Mouse (Mus musculus): ENCODE results near the gene Olfr247.
"Not testable (repeated sequence)": the region's sequence is repeated elsewhere in the genome, so short reads cannot be mapped to it uniquely, and the experiment has no call there.

Gene Olfr247

DNA sequence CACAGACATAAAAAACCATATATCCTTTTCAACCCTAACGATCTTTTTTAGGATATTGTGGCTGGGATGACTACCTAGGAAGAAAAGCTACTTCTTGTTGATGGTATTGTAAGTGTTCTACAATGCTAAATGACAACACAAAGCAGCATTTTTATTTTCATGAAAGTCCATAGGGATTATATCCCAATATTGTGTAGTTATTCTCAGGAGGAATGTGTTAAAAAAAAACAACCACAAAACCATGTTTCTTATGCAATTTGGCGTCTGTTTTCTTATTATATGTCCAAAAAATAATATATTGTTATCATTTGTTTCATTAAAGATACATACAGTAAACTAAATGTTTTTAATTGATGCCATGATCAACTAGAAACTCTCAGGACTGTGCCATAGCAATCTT is at the start of gene Olfr247:
Gene Olfr247, minus strand, starts transcription at position 101 of the 400 bp plus-strand sequence.
- DNase-seq = not testable (repeated sequence)

DNA sequence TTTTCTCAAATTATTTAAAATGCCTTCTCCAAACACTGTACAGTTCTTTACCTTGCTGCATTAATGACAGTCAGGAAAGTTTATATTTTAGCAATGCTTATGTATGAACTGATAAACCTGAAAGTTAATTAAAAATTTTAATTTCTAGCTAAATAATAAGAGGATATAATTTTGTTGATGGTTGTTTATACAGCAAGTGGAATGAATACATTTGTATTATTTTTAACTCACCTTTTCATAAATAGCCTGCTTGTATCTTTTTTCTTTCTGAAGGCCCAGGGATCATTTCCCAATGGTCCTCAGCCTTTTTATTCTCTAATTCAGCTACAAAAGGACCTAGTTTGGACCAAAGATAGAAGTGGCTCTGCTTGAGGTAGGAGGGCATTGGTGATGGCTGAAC is 36.4 kb upstream of the Olfr247 start, which contains the start of gene Olfr820:
Gene Olfr820, plus strand, starts transcription at position 301 of the 400 bp plus-strand sequence.
- DNase-seq = no peak

DNA sequence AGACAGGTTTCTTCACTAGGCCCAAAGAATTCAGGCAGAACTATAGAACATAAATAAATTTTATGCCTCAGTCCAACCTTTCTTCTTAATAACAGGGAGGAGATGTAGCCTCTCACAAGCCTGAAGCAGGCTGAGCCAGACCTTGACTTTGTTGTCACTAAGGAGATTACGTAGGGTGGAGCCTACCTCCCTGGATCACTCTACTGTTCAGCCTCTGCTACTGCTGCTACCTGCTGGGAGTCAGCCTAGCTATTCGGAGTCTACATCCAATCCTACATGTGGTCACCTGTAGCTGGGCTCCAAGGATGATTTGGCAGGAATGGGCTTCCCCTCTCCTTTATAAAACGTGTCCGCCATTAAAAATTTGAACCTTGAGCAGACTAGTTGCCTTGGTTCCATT is 29.4 kb upstream of the Olfr247 start:
- DNase-seq = not testable (repeated sequence)

DNA sequence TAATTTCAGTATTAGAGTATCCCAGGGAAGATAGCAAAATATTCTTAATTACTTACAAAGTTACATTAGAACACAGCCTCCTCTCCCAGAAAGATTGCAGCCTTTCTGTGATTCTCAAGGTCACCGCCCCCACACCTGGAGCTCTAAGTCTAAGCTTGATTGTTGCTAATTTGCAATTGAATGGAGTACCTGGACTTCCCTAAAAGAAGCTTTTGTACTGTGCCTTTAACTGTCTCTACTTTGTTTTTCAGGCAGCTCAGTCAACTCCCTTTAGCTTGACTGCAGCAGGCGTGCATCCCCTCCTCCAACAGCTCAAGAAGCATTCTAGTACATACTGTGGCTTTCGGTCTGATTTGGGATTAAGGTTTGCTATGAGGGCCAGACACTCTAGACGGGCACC is 28.2 kb upstream of the Olfr247 start:
- not testable (repeated sequence) for DNase-seq

DNA sequence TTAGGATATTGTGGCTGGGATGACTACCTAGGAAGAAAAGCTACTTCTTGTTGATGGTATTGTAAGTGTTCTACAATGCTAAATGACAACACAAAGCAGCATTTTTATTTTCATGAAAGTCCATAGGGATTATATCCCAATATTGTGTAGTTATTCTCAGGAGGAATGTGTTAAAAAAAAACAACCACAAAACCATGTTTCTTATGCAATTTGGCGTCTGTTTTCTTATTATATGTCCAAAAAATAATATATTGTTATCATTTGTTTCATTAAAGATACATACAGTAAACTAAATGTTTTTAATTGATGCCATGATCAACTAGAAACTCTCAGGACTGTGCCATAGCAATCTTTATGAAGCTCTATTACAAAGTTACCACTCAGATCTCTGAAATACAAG is 9.0 kb upstream of the Olfr247 start, which contains the start of gene Gm10310:
Gene Gm10310, minus strand, starts transcription at position 101 of the 400 bp plus-strand sequence.
- not testable (repeated sequence) for DNase-seq

DNA sequence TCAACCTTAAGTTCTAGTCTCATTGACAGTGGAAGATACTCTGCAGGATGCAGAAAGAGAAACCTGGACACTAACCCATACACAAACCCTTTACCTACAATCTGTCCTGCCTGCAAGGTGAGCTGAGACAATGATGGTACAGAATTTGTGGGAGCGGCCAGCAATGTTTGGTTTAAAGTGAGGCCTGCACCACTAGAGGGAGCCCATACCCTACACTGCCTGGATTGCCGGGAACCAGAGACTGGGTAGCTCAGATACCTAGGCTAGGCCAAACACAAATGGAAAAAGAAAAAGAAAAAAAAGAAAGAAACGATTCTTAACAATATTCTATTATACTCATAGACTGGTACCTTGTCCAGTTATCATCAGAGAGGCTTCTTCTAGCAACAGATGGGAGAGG is 5.9 kb upstream of the Olfr247 start:
- DNase-seq = not testable (repeated sequence)

DNA sequence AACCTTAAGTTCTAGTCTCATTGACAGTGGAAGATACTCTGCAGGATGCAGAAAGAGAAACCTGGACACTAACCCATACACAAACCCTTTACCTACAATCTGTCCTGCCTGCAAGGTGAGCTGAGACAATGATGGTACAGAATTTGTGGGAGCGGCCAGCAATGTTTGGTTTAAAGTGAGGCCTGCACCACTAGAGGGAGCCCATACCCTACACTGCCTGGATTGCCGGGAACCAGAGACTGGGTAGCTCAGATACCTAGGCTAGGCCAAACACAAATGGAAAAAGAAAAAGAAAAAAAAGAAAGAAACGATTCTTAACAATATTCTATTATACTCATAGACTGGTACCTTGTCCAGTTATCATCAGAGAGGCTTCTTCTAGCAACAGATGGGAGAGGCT is 2.9 kb downstream of the Olfr247 start:
- not testable (repeated sequence) for DNase-seq

DNA sequence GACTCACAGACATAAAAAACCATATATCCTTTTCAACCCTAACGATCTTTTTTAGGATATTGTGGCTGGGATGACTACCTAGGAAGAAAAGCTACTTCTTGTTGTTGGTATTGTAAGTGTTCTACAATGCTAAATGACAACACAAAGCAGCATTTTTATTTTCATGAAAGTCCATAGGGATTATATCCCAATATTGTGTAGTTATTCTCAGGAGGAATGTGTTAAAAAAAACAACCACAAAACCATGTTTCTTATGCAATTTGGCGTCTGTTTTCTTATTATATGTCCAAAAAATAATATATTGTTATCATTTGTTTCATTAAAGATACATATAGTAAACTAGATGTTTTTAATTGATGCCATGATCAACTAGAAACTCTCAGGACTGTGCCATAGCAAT is 8.8 kb downstream of the Olfr247 start, which contains the start of gene Olfr819:
Gene Olfr819, minus strand, starts transcription at position 101 of the 400 bp plus-strand sequence.
- DNase-seq = not testable (repeated sequence)

DNA sequence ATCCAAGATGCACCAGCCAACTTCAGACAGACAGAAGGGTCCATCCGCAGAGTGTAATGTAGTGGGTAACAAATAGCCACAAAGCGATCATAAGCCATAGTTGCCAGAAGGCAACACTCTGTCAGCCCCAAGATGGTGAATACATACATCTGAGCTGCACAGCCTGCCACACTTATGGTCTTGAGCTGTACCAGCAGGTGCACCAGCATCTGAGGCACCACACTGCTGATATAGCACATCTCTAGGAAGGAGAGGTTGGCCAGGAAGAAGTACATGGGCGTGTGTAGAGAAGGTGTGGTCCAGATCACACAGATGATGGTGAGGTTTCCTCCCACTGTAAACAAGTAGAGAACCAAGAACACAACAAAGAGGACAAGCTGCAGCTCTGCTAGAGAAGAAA is 9.7 kb downstream of the Olfr247 start:
- not testable (repeated sequence) for DNase-seq

DNA sequence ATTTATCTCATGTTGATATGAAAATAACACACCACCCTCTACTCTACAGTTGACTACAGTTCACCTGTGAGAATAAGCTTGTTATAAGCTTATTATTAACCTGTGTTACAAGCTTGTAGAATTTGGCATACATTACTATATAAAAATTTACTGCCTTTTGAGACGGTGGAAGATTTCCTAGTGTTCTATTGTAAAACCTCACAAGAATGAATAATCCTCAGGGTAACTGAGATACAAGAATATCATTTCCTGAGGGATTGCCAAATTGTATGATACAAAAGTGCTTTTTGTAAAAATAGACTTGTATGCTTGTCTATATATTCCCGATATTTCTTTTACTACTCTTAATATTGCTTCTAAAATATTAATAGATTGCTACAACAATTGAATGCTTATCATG is 26.9 kb downstream of the Olfr247 start, which contains the start of gene Olfr818:
Gene Olfr818, minus strand, starts transcription at position 101 of the 400 bp plus-strand sequence.
- no peak for DNase-seq

Data from spleen, adult 18-20 months (tissue).